Mouse (Mus musculus) brain, embryonic 14.5 days (tissue): Measurements from ENCODE around the gene Gnai2.

Experiments
- CTCF ChIP-seq: fragments of 200-500 bp; IDR thresholded peaks from 2 replicates; pipeline ENCODE4 v1.5.1; 2012; ENCODE audit warnings: inconsistent platforms, mild to moderate bottlenecking, moderate library complexity, borderline replicate concordance; ENCODE audit not compliant: insufficient read depth, insufficient read length; ENCODE audit errors: extremely low read depth
- POLR2A ChIP-seq: fragments of 200-500 bp; IDR thresholded peaks from 2 replicates; pipeline ENCODE4 v1.6.1; 2012; ENCODE audit warnings: mild to moderate bottlenecking, inconsistent platforms, borderline replicate concordance; ENCODE audit not compliant: poor library complexity, insufficient read depth, insufficient read length, severe bottlenecking; ENCODE audit errors: extremely low read depth

DNA sequence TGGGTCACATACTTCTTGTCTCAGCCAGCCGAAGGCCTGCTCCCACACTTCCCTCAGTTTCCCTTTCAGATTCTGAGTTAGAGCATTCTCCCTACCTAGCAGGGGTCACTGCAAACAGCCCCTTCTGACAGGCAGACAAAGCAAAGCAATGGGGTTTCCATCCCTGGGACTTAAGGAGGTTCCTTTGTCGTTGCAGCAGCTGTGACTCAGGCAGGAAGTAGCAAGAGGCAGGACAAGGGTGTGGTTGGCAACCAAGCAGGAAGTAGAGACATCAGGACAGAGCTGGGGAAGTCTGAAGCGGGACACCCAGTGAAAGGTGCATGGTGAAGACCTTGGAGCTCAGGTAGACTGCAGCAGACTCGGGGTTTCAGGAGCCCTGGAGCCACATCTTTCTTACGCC, 10.6 kb downstream of the Gnai2 start:
- TF ChIP-seq POLR2A (no peak), CTCF (no peak)
